Mouse (Mus musculus) adipocyte (in vitro differentiated cells): Measurements from ENCODE around the gene Cdc34.

Experiments
- DNase-seq: peaks from one replicate; pipeline ENCODE4 v3.0.0-alpha.2; 2016; ENCODE audit warnings: low spot score

The Cdc34 gene

GRCm38 (mm10) chr10:79681591-79682245 lies at the start of gene Cdc34:
Gene Cdc34 (plus strand): TSS chr10:79682195.
- DNase-seq: peak; percentile 98

- DNase-seq: no peak
Observed at GRCm38 (mm10) chr10:79633006-79633777, 48.8 kb upstream of the Cdc34 start.

- no peak for DNase-seq
Observed at GRCm38 (mm10) chr10:79636287-79636686, 45.7 kb upstream of the Cdc34 start.

- no peak for DNase-seq
Observed at GRCm38 (mm10) chr10:79637128-79638110, 44.6 kb upstream of the Cdc34 start, which contains the start of gene Shc2. Gene Shc2 (minus strand): TSS chr10:79637918.

GRCm38 (mm10) chr10:79638486-79639204 lies 43.4 kb upstream of the Cdc34 start:
- DNase-seq: no peak

- no peak for DNase-seq
Observed at GRCm38 (mm10) chr10:79645711-79646110, 36.3 kb upstream of the Cdc34 start, which contains the start of gene Odf3l2. Gene Odf3l2 (minus strand): TSS chr10:79645738.

- peak; percentile 69 for DNase-seq
Observed at GRCm38 (mm10) chr10:79649070-79649751, 32.8 kb upstream of the Cdc34 start.

GRCm38 (mm10) chr10:79652789-79653188 lies 29.2 kb upstream of the Cdc34 start:
- no peak for DNase-seq

- DNase-seq: no peak
Observed at GRCm38 (mm10) chr10:79654946-79655395, 27.0 kb upstream of the Cdc34 start.

- no peak for DNase-seq
Observed at GRCm38 (mm10) chr10:79658829-79659228, 23.2 kb upstream of the Cdc34 start.

- no peak for DNase-seq
Observed at GRCm38 (mm10) chr10:79660298-79660697, 21.7 kb upstream of the Cdc34 start.

- no peak for DNase-seq
Observed at GRCm38 (mm10) chr10:79661861-79662260, 20.1 kb upstream of the Cdc34 start.

- DNase-seq: peak; percentile 33
Observed at GRCm38 (mm10) chr10:79664131-79664665, 17.8 kb upstream of the Cdc34 start, which contains the start of gene Madcam1. Gene Madcam1 (plus strand): TSS chr10:79664559.

- DNase-seq: no peak
Observed at GRCm38 (mm10) chr10:79665051-79665450, 16.9 kb upstream of the Cdc34 start.

- no peak for DNase-seq
Observed at GRCm38 (mm10) chr10:79666493-79666892, 15.5 kb upstream of the Cdc34 start.

GRCm38 (mm10) chr10:79668076-79668475 lies 13.9 kb upstream of the Cdc34 start:
- no peak for DNase-seq

GRCm38 (mm10) chr10:79668771-79669575 lies 13.0 kb upstream of the Cdc34 start, which contains the start of gene Tpgs1:
Gene Tpgs1 (plus strand): TSS chr10:79669369.
- peak; percentile 94 for DNase-seq

- peak; percentile 53 for DNase-seq
Observed at GRCm38 (mm10) chr10:79669576-79670057, 12.4 kb upstream of the Cdc34 start.
